Mouse (Mus musculus) heart, postnatal 14 days (tissue): ENCODE results near the gene Cerk. TPM values are rescaled to one million over a fixed set of nuclear protein-coding genes. Genes with fewer than 3 reads are reported as not detected.
A peak's percentile ranks its signal among the peaks of the same experiment; 100 is the strongest.
"Not testable (repeated sequence)": the region's sequence is repeated elsewhere in the genome, so short reads cannot be mapped to it uniquely, and the experiment has no call there.

Source experiments
- DNase-seq, 2 experiments: peaks; one replicate each; pipeline ENCODE4 v3.0.0; 2021 to 2022
- intact Hi-C: fragments of 180-260 bp; cut with DNase I; formaldehyde crosslinking; loops from one replicate; pipeline ENCODE4 v1.15.1; 2025
- long read RNA-seq, 2 experiments: library from polyadenylated mRNA; stranded (forward); transcript quantifications; one replicate each; pipeline ENCODE4 v2.0.0; 2021
- total RNA-seq, 2 experiments: library from RNA; stranded (reverse); gene quantifications; 2 replicates each; pipeline ENCODE4 v1.2.3; 2021

The Cerk gene
- total RNA-seq = 10 to 100 TPM; 32.8 to 39.2 TPM
- long read RNA-seq, experiment 1, full-length matches to known transcripts = 21 of 36 reads
- long read RNA-seq, experiment 1, partial matches to known transcripts = 6 of 36 reads
- long read RNA-seq, experiment 1, other reads (novel, unspliced or antisense) = 9 of 36 reads
- long read RNA-seq, experiment 2, full-length matches to known transcripts = 27 of 39 reads
- long read RNA-seq, experiment 2, partial matches to known transcripts = 5 of 39 reads
- long read RNA-seq, experiment 2, other reads (novel, unspliced or antisense) = 7 of 39 reads

DNA sequence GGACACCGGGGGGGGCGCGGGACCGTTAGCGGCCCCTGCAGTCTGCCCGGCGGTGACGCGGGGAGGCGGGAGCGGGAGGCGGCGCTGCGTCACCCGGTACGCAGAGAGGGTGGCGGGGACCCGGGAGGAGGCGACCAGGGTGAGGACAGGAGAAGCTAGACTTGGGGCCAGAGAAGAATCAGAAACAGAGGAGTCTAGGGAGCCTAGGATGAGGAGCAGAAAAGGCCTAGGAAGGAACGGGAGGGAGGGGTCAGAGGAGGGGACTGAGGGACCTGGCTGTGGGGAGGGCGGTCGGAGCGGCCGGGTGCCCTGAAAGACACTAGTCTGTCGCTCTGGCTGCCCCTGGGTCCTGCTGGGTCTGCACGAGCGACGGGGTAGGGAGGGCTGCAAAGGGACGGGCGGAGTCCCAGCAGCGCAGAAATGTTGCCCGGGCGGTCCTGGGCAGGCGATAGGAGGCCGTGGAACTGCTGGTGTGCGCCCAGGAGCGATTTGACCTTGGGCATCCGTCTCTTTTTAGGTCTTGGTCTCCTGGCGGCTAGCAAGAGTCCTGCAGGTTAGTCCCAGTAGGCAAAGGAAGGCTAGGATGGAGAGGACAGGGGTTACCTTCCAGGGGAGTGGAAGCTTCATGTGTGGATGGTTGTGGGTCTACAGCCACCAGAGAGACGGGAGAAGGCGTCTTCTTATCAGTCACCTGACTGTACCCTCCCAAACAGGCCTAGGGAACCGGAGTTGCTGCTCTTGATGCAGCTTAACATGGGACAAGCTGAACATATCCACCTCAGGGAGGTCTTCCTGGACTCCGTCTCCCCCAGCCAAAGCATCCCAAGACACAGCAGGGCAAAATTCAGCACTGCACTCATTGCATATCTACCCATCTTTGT, at the start of gene Cerk:
Cerk (minus strand) TSS at position 453 of the 881 bp plus-strand sequence.
- intact Hi-C loops = loop anchor here (2.0 kb wide), 1 partner anchor 41 kb away; no protein-coding TSS in a partner anchor
- peak; percentile 89 to 90 for DNase-seq

DNA sequence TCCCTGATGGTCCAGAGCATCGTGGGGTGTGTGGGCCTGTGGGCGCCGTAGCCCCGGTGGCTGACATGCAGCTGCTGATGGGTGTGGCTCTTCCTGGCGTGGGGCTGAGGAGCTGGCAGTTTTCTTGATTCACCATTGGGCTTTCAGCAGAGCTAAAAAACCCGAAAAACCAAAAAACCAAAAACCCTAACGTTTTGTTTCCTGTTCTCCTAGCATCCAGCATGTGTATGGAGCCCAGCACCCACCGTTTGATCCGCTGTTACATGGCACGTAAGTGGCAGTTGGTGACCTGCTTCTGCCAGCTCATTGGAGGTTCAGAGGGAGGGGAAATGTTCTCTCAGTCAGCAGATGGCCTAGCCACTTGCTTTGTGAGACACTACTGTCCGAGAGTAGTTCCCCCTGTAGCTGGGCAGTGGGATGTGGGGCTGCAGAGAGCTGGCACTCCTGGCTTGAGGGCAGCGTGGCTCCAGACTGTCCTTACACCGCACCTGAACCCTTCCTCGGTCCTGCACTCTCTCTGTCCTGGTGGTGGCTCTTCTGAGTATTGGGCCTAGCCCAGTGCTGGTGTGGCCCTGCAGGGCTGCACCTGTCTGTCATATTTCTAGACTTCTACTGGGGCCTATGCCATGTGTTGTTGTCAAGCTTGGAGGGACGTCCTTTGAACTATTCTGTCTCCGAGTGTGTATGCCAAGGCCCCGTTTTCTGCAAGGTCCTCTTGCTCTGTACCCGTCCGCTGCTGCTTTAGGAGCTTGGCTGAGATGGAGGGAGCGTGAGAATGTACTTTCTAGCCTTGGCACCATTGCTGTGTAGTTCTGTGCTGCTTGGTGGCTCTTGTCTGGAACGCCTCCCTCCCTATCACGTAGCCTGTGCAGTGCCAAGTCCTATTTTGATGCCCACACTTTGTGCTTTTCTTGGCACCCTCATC, 48.8 kb upstream of the Cerk start:
- DNase-seq = peak; percentile 30 to 38
- intact Hi-C loops = no loop called here

DNA sequence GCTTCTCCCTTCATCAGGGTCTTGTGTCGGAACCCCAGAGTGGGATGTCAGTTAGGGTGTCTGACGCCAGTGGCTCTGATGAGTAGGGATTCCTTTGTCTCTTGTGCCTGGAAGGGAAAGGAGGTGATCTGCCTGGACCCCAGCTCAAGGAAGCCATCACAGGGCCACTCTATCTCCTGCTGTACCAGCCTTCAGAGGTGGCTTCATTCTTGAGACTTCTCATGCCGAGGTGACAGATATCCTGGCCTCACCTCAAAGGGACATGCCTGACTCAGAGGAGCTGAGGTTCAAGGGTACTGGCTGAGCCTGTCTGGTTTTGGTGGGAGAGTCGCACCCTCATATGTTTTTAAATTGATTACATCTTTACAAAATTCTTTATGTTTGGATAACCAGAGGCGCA, 48.1 kb upstream of the Cerk start:
- no peak for DNase-seq
- intact Hi-C loops = no loop called here

- intact Hi-C loops = no loop called here
- no peak for DNase-seq
Measured at GRCm38 (mm10) chr15:86231831-86232512, 46.0 kb upstream of the Cerk start.

DNA sequence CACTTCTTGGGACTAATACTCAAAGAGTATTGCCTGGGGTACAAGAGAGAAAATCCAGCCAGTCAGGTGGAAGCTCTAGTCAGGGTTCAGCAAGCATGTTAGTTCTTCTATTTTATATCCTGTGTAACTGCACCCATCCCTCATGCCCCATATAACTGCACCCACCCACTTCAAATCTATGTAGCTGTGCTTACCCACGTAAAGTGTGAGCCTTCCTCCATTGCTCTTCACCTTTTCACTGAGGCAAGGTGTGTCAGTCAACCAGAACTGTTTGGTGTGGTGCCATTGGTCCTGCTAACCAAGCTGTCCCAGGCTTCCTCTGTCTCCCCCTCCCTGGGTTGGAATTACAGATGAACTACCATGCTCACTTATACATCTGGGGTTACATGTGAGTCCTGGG, 45.2 kb upstream of the Cerk start:
- DNase-seq = no peak
- intact Hi-C loops = no loop called here

DNA sequence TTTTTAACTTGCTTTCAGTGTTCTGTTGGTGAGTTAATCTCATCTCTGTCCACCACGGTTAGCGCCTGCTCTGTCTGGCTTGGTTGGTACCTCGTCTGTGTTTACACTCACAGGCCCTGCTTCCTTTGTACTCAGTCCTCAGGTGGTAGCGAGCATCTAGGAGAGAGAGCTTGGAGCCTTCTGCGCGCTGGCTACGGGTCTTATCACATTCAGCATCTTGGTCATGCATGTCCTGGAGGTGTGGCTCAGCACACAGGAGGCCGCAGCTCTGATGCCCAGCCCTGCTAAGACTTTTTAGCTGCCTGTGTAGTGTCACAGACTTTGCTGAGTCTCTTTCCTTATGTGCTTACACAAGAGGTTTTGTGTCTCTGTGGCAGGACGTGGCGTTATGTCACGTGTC, 43.7 kb upstream of the Cerk start:
- intact Hi-C loops = loop anchor here (2.0 to 5.0 kb wide), 2 partner anchors 67 to 89 kb away; no protein-coding TSS in a partner anchor
- DNase-seq = no peak

DNA sequence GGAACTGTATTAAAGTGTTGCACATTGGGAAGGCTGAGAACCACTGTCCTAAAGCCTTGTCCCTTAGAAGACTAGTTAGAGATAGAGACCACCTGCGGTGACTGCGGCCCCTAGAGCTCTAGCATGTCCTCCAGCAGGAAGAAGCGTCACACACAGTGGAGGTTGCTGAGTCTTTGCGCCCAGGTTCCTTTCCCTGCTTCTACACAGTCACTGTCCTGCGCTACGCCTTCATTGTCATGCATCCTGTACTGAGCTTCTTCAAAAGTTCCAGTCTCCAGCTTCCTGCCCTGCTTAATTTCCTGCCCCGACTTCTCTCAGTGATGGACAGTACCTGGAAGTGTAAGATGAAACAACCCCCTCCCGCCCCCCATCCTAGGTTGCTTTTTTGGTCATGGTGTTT, 43.1 kb upstream of the Cerk start:
- no peak for DNase-seq
- intact Hi-C loops = loop anchor here (2.0 to 5.0 kb wide), 2 partner anchors 67 to 88 kb away; no protein-coding TSS in a partner anchor

DNA sequence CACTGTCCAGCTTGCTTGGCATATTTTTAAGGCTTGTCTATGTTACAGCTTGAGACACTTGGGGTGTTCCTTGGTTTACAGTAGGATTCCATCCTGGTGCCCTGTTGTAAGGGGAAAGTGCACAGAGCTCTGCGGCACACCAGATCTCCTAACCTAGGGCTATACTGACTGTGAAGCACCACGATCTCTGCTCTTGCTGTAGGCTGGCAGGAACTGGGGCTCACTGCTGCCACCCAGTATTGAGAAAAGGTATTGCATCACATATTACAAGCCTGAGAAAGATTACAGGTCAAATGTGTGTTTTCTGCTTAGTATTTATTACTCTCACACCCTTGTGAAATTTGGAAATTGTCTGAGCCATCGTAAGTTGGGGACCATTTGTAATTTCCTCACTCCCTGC, 42.2 kb upstream of the Cerk start:
- intact Hi-C loops = loop anchor here (2.0 to 5.0 kb wide), 2 partner anchors 66 to 87 kb away; no protein-coding TSS in a partner anchor
- DNase-seq = peak; percentile 57 to 68

- no peak for DNase-seq
- intact Hi-C loops = loop anchor here (2.0 to 5.0 kb wide), 2 partner anchors 40 to 65 kb away; partner anchors contain the start of gene Cerk
Measured at GRCm38 (mm10) chr15:86226968-86227367, 41.0 kb upstream of the Cerk start.

- intact Hi-C loops = loop anchor here (2.0 to 5.0 kb wide), 2 partner anchors 39 to 64 kb away; partner anchors contain the start of gene Cerk
- no peak for DNase-seq
Measured at GRCm38 (mm10) chr15:86226221-86226620, 40.3 kb upstream of the Cerk start.

GRCm38 (mm10) chr15:86224972-86225551, 39.1 kb upstream of the Cerk start:
- no peak for DNase-seq
- intact Hi-C loops = loop anchor here (5.0 kb wide), 1 partner anchor 63 kb away; no protein-coding TSS in a partner anchor

DNA sequence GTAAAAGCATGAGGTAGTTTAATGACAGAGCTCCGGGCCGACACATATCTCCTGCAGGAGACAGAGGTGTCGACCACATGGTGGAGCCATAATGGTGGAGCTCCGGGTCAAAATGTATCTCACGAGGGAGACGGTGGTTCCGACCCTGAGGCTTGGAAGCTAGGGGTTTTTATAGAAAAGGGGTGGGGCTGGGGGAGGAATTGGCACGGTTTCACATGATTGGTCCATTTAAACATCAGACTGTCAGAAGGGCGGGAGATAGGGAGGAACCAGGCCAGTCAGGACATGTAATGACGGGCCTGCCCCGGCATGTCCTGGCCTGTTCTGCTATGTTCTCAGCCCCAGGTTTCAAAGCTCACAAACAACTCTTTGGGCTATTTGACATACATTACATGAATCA, 36.0 kb upstream of the Cerk start:
- intact Hi-C loops, DNase-seq: not testable (repeated sequence)

DNA sequence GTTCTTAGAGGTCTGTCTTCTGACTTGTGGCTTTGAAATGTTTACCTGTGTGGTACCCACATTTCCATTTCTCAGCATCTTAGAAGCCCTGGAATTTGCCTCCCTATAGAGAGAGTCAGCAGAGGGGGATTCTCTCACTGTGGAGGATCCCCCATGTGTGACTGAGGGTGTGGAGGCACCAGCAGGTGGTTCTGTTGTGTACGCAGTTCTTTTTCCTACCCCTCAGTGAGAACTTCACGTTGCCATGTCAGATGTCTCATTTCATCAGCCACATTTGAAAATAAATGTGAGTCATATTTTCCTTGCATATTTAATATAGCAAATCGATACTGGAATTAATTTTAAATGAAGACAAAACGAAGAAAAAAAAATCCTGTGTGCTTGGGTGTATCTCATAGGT, 35.4 kb upstream of the Cerk start:
- DNase-seq = no peak
- intact Hi-C loops = no loop called here

GRCm38 (mm10) chr15:86220715-86221114, 34.8 kb upstream of the Cerk start:
- no peak for DNase-seq
- intact Hi-C loops = no loop called here

- intact Hi-C loops = no loop called here
- no peak for DNase-seq
Measured at GRCm38 (mm10) chr15:86220229-86220630, 34.3 kb upstream of the Cerk start.

DNA sequence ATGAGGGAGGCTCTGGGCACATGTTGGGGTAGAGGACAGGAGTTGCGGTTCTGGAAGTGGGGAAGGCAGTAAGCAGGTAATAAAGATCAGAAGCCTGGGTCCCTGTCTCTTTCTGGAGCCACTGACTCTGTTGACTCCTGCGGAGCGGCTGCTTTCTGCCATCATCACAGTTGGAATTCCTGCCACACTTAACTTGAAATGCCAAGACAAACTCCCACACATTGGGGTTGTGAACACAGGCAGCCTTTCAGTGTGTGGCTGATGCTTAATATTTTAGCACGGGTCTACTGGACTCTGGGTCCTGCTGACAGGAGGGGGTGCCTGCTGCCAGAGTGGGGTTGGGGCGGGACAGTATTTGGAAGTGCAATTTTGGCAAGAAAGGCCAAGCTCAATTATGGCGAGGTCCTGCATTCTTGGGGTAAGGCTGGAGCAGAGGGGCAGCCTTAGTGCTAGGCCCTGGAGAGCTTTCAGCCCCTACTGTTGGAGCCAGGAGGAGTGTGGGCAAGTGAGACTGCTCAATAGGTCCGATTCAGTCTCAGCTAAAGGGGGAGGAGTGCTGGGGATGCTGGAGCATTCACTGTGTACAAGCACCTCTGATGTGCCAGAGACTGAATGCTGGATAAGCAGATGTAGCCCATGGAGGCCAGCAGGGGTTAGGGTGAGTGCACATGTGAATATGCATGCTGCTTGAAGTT, 33.7 kb upstream of the Cerk start:
- no peak for DNase-seq
- intact Hi-C loops = no loop called here

- intact Hi-C loops, DNase-seq: not testable (repeated sequence)
Measured at GRCm38 (mm10) chr15:86216641-86217040, 30.7 kb upstream of the Cerk start.

GRCm38 (mm10) chr15:86214549-86215201, 28.7 kb upstream of the Cerk start:
- intact Hi-C loops = loop anchor here (5.0 kb wide), 2 partner anchors 42 to 157 kb away; partner anchors contain the start of gene Gramd4
- no peak for DNase-seq
